Mouse (Mus musculus) effector memory CD4-positive, alpha-beta T cell, adult 7 months (primary cell): ENCODE measurements around the gene Ran. TPM values are rescaled to one million over a fixed set of nuclear protein-coding genes. Genes with fewer than 3 reads are reported as not detected.

ENCODE experiments used
- polyA plus RNA-seq: library from polyadenylated mRNA; unstranded; fragments of 100-300 nt; shearing (Covaris generic); gene quantifications from one replicate; pipeline ENCODE4 v1.2.1, GENCODE M21; 2017

Gene Ran
- 145 TPM for polyA plus RNA-seq

DNA sequence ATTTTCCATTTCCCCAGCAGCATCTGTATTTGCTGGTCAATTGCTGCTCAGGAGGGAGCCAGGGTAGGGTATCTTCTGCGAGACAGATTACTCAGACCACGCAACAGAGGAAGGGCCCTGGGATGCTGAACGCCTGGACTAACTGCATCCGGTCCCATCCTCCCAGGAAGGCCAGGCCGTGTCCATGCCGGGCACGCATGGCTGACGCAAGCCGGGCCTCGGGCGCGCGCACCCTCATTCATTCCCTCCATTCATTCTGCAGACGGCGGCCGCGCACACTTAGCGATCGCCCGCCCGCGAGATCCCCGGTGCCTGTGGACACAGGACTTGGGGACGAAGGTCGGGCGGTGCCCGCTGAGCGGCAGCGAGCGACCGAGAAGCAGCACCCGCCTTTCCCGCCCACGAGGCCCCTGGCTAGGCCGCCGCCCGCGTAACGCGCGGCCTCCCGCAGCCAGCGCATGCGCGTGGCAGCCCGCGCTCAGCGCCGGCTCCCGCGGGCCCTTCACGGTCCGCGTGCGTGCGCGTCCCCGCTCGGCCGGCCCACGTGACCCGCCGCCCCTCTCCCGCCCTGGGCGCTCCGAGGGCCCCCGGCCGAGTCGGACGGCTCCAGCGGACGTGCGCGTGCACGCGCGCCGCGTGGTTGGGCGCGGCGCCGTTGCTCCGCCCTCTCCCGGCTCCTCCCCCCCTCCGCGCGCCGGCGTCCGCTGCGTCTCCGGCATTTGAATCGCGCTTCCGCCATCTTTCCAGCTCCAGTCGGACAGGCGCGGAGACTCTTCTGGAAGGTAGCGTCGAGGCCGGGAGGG is at the start of gene Ran:
TSS of gene Ran (plus strand) at position 573 of the 803 bp plus-strand sequence.

DNA sequence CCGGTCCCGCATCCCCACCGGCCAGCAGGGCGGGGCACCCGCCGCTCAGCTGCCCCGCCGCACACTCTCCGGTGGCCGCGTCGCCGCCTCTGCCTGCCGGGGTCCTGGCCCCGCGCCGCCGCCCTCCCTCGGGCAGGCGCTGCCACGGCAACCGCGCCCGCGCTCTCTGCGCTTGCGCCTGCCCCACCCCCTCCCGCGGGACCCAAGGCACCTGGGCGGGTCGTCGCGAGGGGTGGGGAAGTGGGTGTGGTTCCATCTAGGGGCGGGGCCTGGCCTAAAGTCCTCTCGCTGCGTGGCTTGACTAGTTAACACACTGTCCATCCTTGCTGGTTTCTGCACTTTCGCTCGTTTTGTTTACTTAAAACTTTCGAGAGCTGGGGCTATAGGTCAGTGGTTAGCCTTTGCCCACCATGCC is 11.4 kb upstream of the Ran start, which contains the start of gene Stx2:
TSS of gene Stx2 (minus strand) at position 163 of the 415 bp plus-strand sequence.

Other genes with a start within 250 kb of the Ran start
- not detected for gene Rimbp2, start 66.6 kb upstream of the Ran start, polyA plus RNA-seq
- gene Stx2, start 11.5 kb upstream of the Ran start, polyA plus RNA-seq, result 4.7 TPM
- 0.44 TPM for gene Adgrd1, start 76.7 kb downstream of the Ran start, polyA plus RNA-seq